Mouse (Mus musculus) stomach, postnatal 0 days (tissue): ENCODE data around the gene Lrch1.

Experiments
- CTCF ChIP-seq: IDR thresholded peaks from 2 replicates; pipeline ENCODE4 v1.5.1; 2016; ENCODE audit warnings: antibody characterized with exemption, low read depth, mild to moderate bottlenecking, moderate library complexity
- EP300 ChIP-seq: optimal IDR thresholded peaks from 2 replicates; pipeline ENCODE3; 2016; ENCODE audit warnings: antibody characterized with exemption

- TF ChIP-seq CTCF (no peak), EP300 (no peak)
Observed at GRCm38 (mm10) chr14:74985658-74986057, 38.0 kb upstream of the Lrch1 start.
